Mouse (Mus musculus) embryonic fibroblast, embryonic 13.5 days (primary cell): ENCODE measurements around the gene Vtcn1.

Experiments used
- CTCF ChIP-seq: IDR thresholded peaks from 2 replicates; pipeline ENCODE4 v1.5.1; 2011; ENCODE audit warnings: mild to moderate bottlenecking, control low read depth, low read length, moderate library complexity, borderline replicate concordance; ENCODE audit not compliant: insufficient read depth
- POLR2A ChIP-seq: IDR thresholded peaks from 2 replicates; pipeline ENCODE4 v1.6.1; 2011; ENCODE audit warnings: low read depth, mild to moderate bottlenecking, control low read depth, low read length, moderate library complexity

GRCm38 (mm10) chr3:100797166-100798145, 27.8 kb upstream of the Vtcn1 start:
- TF ChIP-seq CTCF (no peak), POLR2A (no peak)
